Mouse (Mus musculus): ENCODE measurements around the gene Med13. TPM values are rescaled to one million over a fixed set of nuclear protein-coding genes. Genes with fewer than 3 reads are reported as not detected.

Gene Med13
- polyA plus RNA-seq (2014; fragmentation: Illumina TruSeq; extraction: RNeasy Lipid Tissue Mini Kit (QIAGEN cat#74804); ENCODE audit: low read depth, low replicate concordance): 90.4 TPM

DNA sequence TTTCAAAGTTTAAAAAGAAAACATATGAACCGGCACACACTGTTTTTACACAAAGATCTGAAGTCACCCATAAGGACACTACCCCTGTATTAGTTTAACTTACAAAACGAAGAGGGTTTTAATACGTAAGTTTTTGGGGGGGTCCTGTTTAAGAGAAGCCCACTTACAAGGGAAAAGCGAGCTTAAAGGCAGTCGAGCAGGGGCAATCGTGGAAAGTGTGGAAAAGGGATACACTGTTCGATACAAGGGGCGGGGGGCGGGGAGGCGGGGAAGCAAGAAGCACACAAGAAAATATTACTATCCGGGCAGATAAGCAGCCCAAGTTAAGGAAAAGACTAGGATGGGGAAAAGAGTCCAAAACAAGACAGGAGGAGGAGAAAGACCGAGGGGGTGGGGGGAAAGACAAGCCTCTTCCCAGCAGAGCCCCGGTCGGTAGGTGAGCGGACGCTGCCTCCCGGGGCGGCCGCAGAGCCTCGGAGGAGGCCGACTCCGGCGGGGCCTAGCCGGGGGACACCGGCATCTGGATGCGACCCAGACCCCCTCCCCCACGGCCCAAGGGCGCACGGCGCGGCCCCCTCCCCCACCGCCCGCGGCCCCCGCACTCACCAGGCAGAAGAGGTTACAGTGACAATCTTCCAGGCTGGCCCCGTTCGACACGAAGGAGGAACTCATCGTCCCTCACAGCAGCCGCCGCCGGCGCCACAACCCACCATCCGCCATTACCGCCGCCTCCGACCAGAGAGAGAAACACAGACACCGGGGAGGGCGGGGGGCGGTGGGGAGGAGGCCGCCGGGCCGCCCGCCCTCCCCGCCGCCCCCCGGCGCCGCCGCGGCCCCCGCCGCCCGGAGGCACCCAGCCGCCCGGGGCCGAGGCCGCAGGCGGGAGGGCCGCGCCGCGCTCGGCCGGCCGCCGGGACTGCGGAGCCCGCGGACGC is at the start of gene Med13:
Gene Med13 (minus strand): TSS at position 749 of the 935 bp plus-strand sequence.

DNA sequence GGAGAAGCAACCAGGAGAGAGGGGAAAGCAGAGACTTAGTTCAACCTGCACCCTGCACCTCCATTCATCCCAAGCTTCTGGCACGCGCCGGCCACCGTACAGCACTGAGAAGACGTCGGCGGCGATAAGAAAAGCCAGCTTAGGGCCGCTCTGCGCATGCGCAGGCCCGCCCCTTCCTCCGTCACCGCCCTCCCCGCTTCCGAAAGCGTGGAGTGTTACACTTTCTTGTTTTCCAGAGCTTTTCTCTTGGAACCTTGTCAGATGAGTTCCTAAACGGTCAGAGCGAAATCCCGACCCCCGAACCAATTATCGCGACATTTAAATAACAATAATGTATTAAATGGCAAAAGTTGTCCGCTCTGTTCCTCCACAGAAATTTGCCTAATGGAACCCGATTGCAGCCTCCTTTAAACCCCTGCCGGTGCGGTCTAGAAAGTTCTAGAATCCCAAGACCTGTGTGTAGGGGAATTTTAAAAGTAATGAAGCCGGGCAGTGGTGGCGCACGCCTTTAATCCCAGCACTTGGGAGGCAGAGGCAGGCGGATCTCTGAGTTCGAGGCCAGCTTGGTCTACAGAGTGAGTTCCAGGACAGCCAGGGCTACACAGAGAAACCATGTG is 99.8 kb downstream of the Med13 start, which contains the start of gene Ints2:
Gene Ints2 (minus strand): TSS at position 116 of the 617 bp plus-strand sequence.

Other genes with a start within 250 kb of the Med13 start
- 4.8 TPM for gene Brip1, start 156.4 kb downstream of the Med13 start, polyA plus RNA-seq (2014; fragmentation: Illumina TruSeq; extraction: RNeasy Lipid Tissue Mini Kit (QIAGEN cat#74804); ENCODE audit: low read depth, low replicate concordance)
- gene Ints2, start 100.0 kb downstream of the Med13 start, polyA plus RNA-seq (2014; fragmentation: Illumina TruSeq; extraction: RNeasy Lipid Tissue Mini Kit (QIAGEN cat#74804); ENCODE audit: low read depth, low replicate concordance): 23.9 TPM
- 107 TPM for gene Rnft1, start 127.1 kb upstream of the Med13 start, polyA plus RNA-seq (2014; fragmentation: Illumina TruSeq; extraction: RNeasy Lipid Tissue Mini Kit (QIAGEN cat#74804); ENCODE audit: low read depth, low replicate concordance)
- gene Rps6kb1, start 187.2 kb upstream of the Med13 start, polyA plus RNA-seq (2014; fragmentation: Illumina TruSeq; extraction: RNeasy Lipid Tissue Mini Kit (QIAGEN cat#74804); ENCODE audit: low read depth, low replicate concordance): 62.8 TPM
- 5.8 TPM for gene Tubd1, start 187.4 kb upstream of the Med13 start, polyA plus RNA-seq (2014; fragmentation: Illumina TruSeq; extraction: RNeasy Lipid Tissue Mini Kit (QIAGEN cat#74804); ENCODE audit: low read depth, low replicate concordance)